Mouse (Mus musculus) lung, embryonic 14.5 days (tissue): ENCODE results near the gene P2ry14. TPM values are rescaled to one million over a fixed set of nuclear protein-coding genes. Genes with fewer than 3 reads are reported as not detected.

Experiments
- ATAC-seq: fragments of 200-750 bp; cut with Nextera tagmentation; 2 replicates; pipeline ENCODE4 v1.8.0; 2017; ENCODE audit warnings: mild to moderate bottlenecking, moderate TSS enrichment, moderate library complexity; ENCODE audit not compliant: insufficient read depth
- DNase-seq: peaks from one replicate; pipeline ENCODE4 v3.0.0-alpha.2; 2015
- H3K27ac ChIP-seq: fragments of 300-500 bp; sonication (generic); 2 replicates; pipeline ENCODE4 v1.5.1; 2014; ENCODE audit warnings: low read depth, mild to moderate bottlenecking, moderate library complexity
- H3K27me3 ChIP-seq: fragments of 300-500 bp; sonication (generic); 2 replicates; pipeline ENCODE4 v1.6.1; 2014; ENCODE audit warnings: low read length, control low read depth; ENCODE audit not compliant: insufficient read depth
- H3K36me3 ChIP-seq: fragments of 300-500 bp; sonication (generic); 2 replicates; pipeline ENCODE4 v1.6.1; 2014; ENCODE audit warnings: control low read depth; ENCODE audit not compliant: insufficient read depth
- H3K4me1 ChIP-seq: fragments of 300-500 bp; sonication (generic); 2 replicates; pipeline ENCODE4 v1.6.1; 2014; ENCODE audit warnings: antibody characterized with exemption, control low read depth; ENCODE audit not compliant: insufficient read depth
- H3K4me2 ChIP-seq: fragments of 300-500 bp; sonication (generic); 2 replicates; pipeline ENCODE4 v1.6.1; 2014; ENCODE audit warnings: mild to moderate bottlenecking
- H3K4me3 ChIP-seq: fragments of 300-500 bp; sonication (generic); 2 replicates; pipeline ENCODE4 v1.5.1; 2014; ENCODE audit warnings: low read depth, low read length
- H3K9ac ChIP-seq: fragments of 300-500 bp; sonication (generic); 2 replicates; pipeline ENCODE4 v1.6.1; 2014
- H3K9me3 ChIP-seq: fragments of 300-500 bp; sonication (generic); 2 replicates; pipeline ENCODE4 v1.6.1; 2016; ENCODE audit warnings: low read depth, low read length, control low read depth
- CTCF ChIP-seq: IDR thresholded peaks from 2 replicates; pipeline ENCODE4 v1.5.1; 2016; ENCODE audit warnings: antibody characterized with exemption, low read depth
- WGBS: fragments of 180-500 bp; shearing (Covaris S2); extraction: QIAGEN DNeasy Blood & Tissue Kit; methylation state at CpG from one replicate; pipeline ENCODE4 v1.1.7; 2014; 5-methylcytosine and 5-hydroxymethylcytosine counted together
- polyA plus RNA-seq: library from polyadenylated mRNA; unstranded; fragments of >200 nt; fragmentation: Nextera tagmentation; extraction: Ambion mirVana; gene quantifications from 2 replicates; pipeline ENCODE4 v1.2.1, GENCODE M21; 2014

P2ry14 gene
- polyA plus RNA-seq, 1 experiment from 2014 or later = 11.7 TPM

DNA sequence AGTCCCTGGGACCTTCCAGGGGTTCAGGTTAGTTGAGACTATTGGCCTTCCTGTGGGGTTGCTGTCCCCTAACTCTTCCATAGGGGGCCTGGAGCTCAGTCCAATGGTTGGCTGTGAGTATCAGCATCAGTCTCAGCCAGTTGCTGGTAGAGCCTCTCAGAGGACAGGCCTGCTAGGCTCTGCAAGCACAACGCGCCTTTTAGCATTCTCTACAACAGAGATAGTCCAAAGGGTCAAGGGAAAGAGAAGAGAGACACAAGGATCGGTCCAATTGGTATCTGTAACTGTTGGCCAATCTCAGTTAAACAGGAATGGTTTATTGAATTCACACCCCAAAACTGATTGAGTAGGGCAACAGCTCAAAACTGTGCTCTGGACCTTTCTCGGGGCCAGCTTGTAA, 46.0 kb downstream of the P2ry14 start:
- WGBS = 91% methylated on average over 4 of the region's 4 CpGs
- ATAC-seq = no peak
- Histone ChIP-seq H3K9me3 (no peaks in the 10 kb centered on the region), H3K27ac (no peak overlapping the region), H3K4me2 (no peak overlapping the region), H3K4me3 (no peak overlapping the region), H3K36me3 (no peaks in the 10 kb centered on the region), H3K9ac (no peak overlapping the region), H3K4me1 (no peaks in the 10 kb centered on the region), H3K27me3 (no peaks in the 10 kb centered on the region)
- TF ChIP-seq CTCF = no peak
- DNase-seq = no peak

DNA sequence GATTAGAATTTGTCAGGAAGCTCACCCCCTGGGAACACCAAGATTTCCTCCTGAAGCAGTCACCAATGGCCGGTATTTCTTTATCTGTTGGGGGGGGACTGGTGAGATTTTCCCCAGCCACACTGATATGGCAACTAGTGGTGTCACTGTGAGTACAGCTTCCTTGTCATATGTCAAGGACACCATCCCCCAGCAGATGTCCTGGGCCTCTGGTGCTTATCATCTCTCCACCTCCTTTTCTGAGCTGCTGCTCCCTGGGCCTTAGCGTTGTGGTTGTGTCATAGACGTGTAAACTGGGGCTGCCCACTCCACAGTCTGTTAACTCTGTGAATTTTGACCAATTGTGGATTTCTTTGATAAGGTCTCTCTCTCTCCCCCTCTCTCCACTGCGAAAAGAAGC, 49.0 kb downstream of the P2ry14 start:
- Histone ChIP-seq H3K4me3 (no peak overlapping the region), H3K9ac (no peak overlapping the region), H3K9me3 (no peaks in the 10 kb centered on the region), H3K27ac (no peak overlapping the region), H3K4me1 (no peaks in the 10 kb centered on the region), H3K36me3 (no peaks in the 10 kb centered on the region), H3K27me3 (no peaks in the 10 kb centered on the region), H3K4me2 (no peak overlapping the region)
- TF ChIP-seq CTCF = no peak
- DNase-seq = no peak
- ATAC-seq = no peak
- WGBS = 45% methylated on average over 4 of the region's 4 CpGs

DNA sequence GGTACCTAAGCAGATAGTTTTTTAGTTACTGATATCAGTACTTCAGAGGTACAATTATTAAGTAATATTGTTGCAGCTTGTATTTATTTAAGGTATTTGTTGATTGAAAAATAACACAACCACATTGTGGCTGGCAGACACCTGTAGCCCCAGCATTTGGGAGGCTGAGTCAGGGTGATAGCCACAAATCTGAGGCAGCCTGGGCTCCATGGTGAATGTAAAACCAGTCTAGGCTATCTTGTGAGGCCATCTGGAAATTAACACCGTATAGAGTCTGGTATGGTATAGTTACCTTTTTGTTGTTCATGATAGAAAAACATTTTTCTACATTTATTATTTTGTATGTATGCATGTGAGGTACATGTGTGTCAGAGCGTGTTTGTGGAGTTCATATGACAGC, 51.3 kb downstream of the P2ry14 start:
- no peak for ATAC-seq
- DNase-seq = no peak
- TF ChIP-seq CTCF = no peak
- WGBS = 91% methylated on average over 2 of the region's 2 CpGs
- H3K4me1 ChIP-seq = no peaks in the 10 kb centered on the region
- H3K9ac ChIP-seq = no peak overlapping the region
- H3K4me2 ChIP-seq = no peak overlapping the region
- H3K27me3 ChIP-seq = no peaks in the 10 kb centered on the region
- no peak overlapping the region for H3K27ac ChIP-seq
- H3K4me3 ChIP-seq = no peak overlapping the region
- no peaks in the 10 kb centered on the region for H3K9me3 ChIP-seq
- H3K36me3 ChIP-seq = no peaks in the 10 kb centered on the region

DNA sequence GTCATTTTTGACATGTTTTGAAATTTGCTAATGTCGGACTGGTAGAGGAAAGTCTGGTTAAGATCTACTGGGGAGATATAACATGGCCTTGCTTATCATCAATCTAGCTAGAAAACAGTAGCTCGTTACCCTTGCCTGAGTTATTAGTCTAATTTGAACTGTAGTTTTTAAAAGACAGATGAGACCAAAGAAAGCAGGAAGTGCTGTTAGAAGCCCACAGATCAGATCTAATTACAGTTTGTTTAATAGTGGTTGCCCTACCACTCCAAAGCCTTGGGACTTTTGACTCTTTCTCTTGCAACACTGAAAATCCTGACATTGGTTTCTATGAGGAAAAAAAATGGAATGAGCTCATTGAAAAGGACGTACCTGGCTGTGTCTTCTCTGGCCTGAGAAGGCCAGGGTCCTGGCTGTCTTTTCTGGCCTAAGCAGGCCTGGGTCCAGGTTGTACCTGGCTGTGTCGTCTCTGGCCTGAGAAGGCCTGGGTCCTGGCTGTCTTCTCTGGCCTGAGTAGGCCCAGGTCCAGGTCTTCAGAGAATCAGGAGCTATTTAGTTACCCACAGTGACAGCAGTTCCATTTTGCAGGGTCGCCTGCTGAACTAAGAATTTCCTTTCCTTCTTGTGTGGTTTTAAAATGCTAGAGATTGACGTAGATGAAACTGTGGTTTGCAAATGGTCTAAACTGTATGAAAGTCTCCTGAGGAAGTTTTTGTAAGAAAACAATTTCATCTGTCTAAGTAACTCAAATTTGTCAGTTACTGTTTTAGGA, 52.0 kb downstream of the P2ry14 start, which contains the start of gene Gpr171:
TSS of gene Gpr171 (minus strand) at position 604 of the 769 bp plus-strand sequence.
- DNase-seq (no peak), ATAC-seq (no peak)
- no peak within 1 kb of the TSS for H3K9ac ChIP-seq
- no peak within 1 kb of the TSS for H3K4me3 ChIP-seq
- no peak within 1 kb of the TSS for H3K4me2 ChIP-seq
- no peaks in the 10 kb centered on the region for H3K4me1 ChIP-seq
- no peaks in the 10 kb centered on the region for H3K9me3 ChIP-seq
- WGBS = 66% methylated on average over 6 of the region's 6 CpGs
- H3K27me3 ChIP-seq = no peaks in the 10 kb centered on the region
- no peak within 1 kb of the TSS for H3K27ac ChIP-seq
- no peak for TF ChIP-seq CTCF
- no peaks in the 10 kb centered on the region for H3K36me3 ChIP-seq

DNA sequence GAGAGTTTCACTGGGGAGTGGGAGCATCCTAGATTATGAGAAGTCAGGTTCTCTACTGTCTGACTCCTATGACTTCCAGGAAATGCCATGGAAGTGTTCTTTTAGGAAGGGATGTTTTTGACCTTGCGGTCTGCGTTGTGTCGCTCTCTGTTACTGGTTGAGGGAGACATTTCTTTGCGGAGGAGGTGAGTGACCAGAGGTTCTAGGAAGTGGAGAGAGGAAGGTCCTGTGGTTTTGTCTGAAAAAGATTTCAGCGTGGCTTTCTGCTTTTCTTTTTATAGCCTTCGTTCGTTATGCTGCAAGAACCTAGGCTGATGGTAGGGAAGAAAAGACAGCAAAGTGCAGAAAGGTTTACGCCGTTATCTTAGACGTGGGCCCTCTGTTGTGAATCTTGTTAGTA, 54.9 kb downstream of the P2ry14 start:
- ATAC-seq (no peak), DNase-seq (no peak)
- Histone ChIP-seq H3K4me2 (no peak overlapping the region), H3K4me3 (no peak overlapping the region), H3K4me1 (no peaks in the 10 kb centered on the region), H3K9ac (no peak overlapping the region), H3K36me3 (no peaks in the 10 kb centered on the region), H3K27me3 (no peaks in the 10 kb centered on the region), H3K9me3 (no peaks in the 10 kb centered on the region), H3K27ac (no peak overlapping the region)
- TF ChIP-seq CTCF = no peak
- 84% methylated on average over 10 of the region's 10 CpGs for WGBS

DNA sequence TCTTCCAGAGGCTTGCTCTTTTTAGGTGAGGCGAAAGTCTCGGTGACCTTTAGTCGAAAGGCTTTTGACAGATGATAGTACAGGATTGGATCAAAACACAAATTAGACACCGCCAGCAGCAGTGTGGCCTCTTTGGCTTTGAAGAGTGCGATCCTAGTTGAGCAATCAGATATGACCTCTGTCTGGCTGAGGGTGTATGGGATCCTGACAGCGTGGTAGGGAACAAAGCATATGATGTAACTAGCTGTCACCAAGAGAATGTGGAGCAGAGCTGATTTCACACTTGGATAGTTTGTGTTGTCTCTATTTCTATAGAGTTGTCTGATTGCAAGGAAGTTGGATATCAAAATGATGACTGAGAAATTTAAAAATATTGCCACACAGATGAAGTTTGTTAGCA, 56.0 kb downstream of the P2ry14 start:
- no peak overlapping the region for H3K27ac ChIP-seq
- H3K36me3 ChIP-seq = no peaks in the 10 kb centered on the region
- no peak for DNase-seq
- peak; percentile 52; the same call in 1 of the 2 replicates for ATAC-seq
- H3K4me2 ChIP-seq = no peak overlapping the region
- no peak overlapping the region for H3K9ac ChIP-seq
- TF ChIP-seq CTCF = no peak
- H3K4me1 ChIP-seq = no peaks in the 10 kb centered on the region
- no peaks in the 10 kb centered on the region for H3K27me3 ChIP-seq
- H3K4me3 ChIP-seq = no peak overlapping the region
- H3K9me3 ChIP-seq = no peaks in the 10 kb centered on the region
- 45% methylated on average over 6 of the region's 6 CpGs for WGBS

DNA sequence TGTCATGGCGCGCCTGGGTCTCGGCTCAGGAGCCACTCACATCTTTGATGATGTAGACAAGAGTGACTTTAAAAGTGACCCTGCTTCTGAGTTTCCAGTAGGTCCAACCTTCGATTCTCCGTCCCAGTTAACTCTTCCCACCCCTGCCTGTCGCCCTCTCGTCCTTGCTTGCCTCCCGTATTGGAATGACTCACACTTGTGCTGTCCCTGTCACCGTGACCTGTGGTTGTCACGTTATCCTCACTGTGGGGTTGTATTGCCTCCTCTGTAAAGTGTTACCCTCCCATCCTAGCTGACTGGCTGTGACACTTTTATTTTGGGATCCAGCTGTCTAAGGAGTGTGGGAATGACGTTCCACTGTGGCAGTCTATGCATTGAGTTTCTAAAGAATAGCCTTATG, 60.7 kb downstream of the P2ry14 start:
- TF ChIP-seq CTCF = no peak
- Histone ChIP-seq H3K27me3 (no peaks in the 10 kb centered on the region), H3K27ac (no peak overlapping the region), H3K9ac (no peak overlapping the region), H3K36me3 (no peaks in the 10 kb centered on the region), H3K4me1 (no peaks in the 10 kb centered on the region), H3K4me2 (no peak overlapping the region), H3K9me3 (no peaks in the 10 kb centered on the region), H3K4me3 (no peak overlapping the region)
- WGBS = 57% methylated on average over 11 of the region's 11 CpGs
- ATAC-seq (no peak), DNase-seq (no peak)

DNA sequence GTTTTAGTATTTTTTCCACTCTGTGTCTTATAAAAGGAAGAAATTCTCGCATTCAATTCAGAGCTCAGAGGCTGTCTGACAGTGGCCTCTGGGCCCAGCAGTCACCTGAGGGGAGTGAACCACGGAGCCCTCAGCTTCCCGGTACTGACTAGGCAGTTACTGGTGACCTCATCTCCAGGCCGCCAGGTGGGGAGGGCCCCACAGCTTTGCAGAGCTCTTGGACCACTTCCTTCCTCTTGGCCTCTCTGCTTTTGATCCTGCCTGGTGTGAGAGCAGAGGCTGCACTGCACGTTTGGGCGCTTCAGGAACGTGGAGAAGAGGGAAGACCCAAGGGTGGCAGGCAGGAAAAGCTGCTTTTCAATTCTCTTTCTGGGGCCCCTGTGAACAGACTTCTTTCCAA, 72.5 kb downstream of the P2ry14 start:
- ATAC-seq (peak; percentile 85), DNase-seq (peak; percentile 46)
- no peak overlapping the region for H3K4me3 ChIP-seq
- H3K9me3 ChIP-seq = no peaks in the 10 kb centered on the region
- H3K27ac ChIP-seq = peak overlapping the region; percentile 14; the same call in 1 of the 2 replicates
- WGBS = 18% methylated on average over 7 of the region's 7 CpGs
- no peak overlapping the region for H3K4me2 ChIP-seq
- peaks cover 5% of the 10 kb centered on the region; the same call in 1 of the 2 replicates for H3K4me1 ChIP-seq
- no peak for TF ChIP-seq CTCF
- no peaks in the 10 kb centered on the region for H3K27me3 ChIP-seq
- no peaks in the 10 kb centered on the region for H3K36me3 ChIP-seq
- H3K9ac ChIP-seq = no peak overlapping the region
